Mouse (Mus musculus) left cerebral cortex, adult 2 months (tissue): Measurements from ENCODE around the gene Eef1b2. TPM values are rescaled to one million over a fixed set of nuclear protein-coding genes. Genes with fewer than 3 reads are reported as not detected.
A peak's percentile ranks its signal among the peaks of the same experiment; 100 is the strongest.
"Not testable (repeated sequence)": the region's sequence is repeated elsewhere in the genome, so short reads cannot be mapped to it uniquely, and the experiment has no call there.

Experiments used
- DNase-seq, 2 experiments: peaks; one replicate each; pipeline ENCODE4 v3.0.0; 2021 to 2022; ENCODE audit warnings: low spot score in 2 of 2, mixed read lengths in 1 of 2; ENCODE audit errors: extremely low spot score in 1 of 2
- H3K27ac ChIP-seq: fragments of 200-600 bp; 2 replicates; pipeline ENCODE4 v1.8.1; 2022
- H3K4me3 ChIP-seq: fragments of 200-600 bp; 2 replicates; pipeline ENCODE4 v1.8.1; 2022
- CTCF ChIP-seq: fragments of 200-600 bp; IDR thresholded peaks from 2 replicates; pipeline ENCODE4 v1.8.1; 2022; ENCODE audit warnings: antibody characterized with exemption, mild to moderate bottlenecking, moderate library complexity
- intact Hi-C: fragments of 180-260 bp; cut with DNase I; formaldehyde crosslinking; loops from one replicate; pipeline ENCODE4 v1.15.1; 2025
- long read RNA-seq, 2 experiments: library from polyadenylated mRNA; stranded (forward); transcript quantifications; one replicate each; pipeline ENCODE4 v2.0.0; 2021; ENCODE audit warnings: borderline mapping rate in 2 of 2
- total RNA-seq, 2 experiments: library from RNA; stranded (reverse); gene quantifications; 2 replicates each; pipeline ENCODE4 v1.2.3; 2021

Eef1b2 gene
- 100 to 1,000 TPM; 327 to 339 TPM for total RNA-seq
- long read RNA-seq, experiment 1, transcript Eef1b2-204 (6 exons, 1,939 nt), result major isoform, 41 of 45 reads
- long read RNA-seq, experiment 1, partial matches to known transcripts, result 2 of 45 reads
- long read RNA-seq, experiment 1, other reads (novel, unspliced or antisense), result 2 of 45 reads
- long read RNA-seq, experiment 2, transcript Eef1b2-204 (6 exons, 1,939 nt), result major isoform, 33 of 36 reads
- long read RNA-seq, experiment 2, partial matches to known transcripts, result 0 of 36 reads
- long read RNA-seq, experiment 2, other reads (novel, unspliced or antisense), result 3 of 36 reads

- peak within 1 kb of the TSS; percentile 99 for H3K27ac ChIP-seq
- TF ChIP-seq CTCF, result no peak; the same call in 1 of the 2 replicates
- intact Hi-C loops, result loop anchor here (2.0 kb wide), 1 partner anchor 270 kb away; no protein-coding TSS in a partner anchor
- DNase-seq, result peak; percentile 98
- H3K4me3 ChIP-seq, result peak within 1 kb of the TSS; percentile 77
Observed at GRCm38 (mm10) chr1:63176604-63177421, at the start of gene Eef1b2, which contains the start of gene Ndufs1. Eef1b2 (plus strand) TSS chr1:63176825. Ndufs1 (minus strand) TSS chr1:63176833.

GRCm38 (mm10) chr1:63129273-63129672 is 47.4 kb upstream of the Eef1b2 start:
- no peak overlapping the region for H3K27ac ChIP-seq
- DNase-seq, result no peak
- TF ChIP-seq CTCF, result no peak
- intact Hi-C loops, result no loop called here
- no peak overlapping the region for H3K4me3 ChIP-seq

GRCm38 (mm10) chr1:63129857-63130690 is 46.6 kb upstream of the Eef1b2 start:
- no peak overlapping the region for H3K4me3 ChIP-seq
- no peak overlapping the region for H3K27ac ChIP-seq
- TF ChIP-seq CTCF, result no peak
- DNase-seq, result no peak
- intact Hi-C loops, result no loop called here

GRCm38 (mm10) chr1:63130883-63131282 is 45.7 kb upstream of the Eef1b2 start:
- Histone ChIP-seq H3K4me3 (no peak overlapping the region), H3K27ac (no peak overlapping the region)
- intact Hi-C loops, result no loop called here
- no peak for DNase-seq
- no peak for TF ChIP-seq CTCF

- Histone ChIP-seq H3K4me3 (no peak overlapping the region), H3K27ac (no peak overlapping the region)
- no peak for TF ChIP-seq CTCF
- intact Hi-C loops, result no loop called here
- no peak for DNase-seq
Observed at GRCm38 (mm10) chr1:63131766-63132165, 44.9 kb upstream of the Eef1b2 start.

- intact Hi-C loops, result no loop called here
- Histone ChIP-seq H3K4me3 (no peak overlapping the region), H3K27ac (no peak overlapping the region)
- DNase-seq, result no peak
- TF ChIP-seq CTCF, result no peak
Observed at GRCm38 (mm10) chr1:63134530-63134929, 42.1 kb upstream of the Eef1b2 start.

- DNase-seq, result no peak
- intact Hi-C loops, result no loop called here
- no peak for TF ChIP-seq CTCF
- Histone ChIP-seq H3K27ac (no peak overlapping the region), H3K4me3 (no peak overlapping the region)
Observed at GRCm38 (mm10) chr1:63137971-63138370, 38.7 kb upstream of the Eef1b2 start.

GRCm38 (mm10) chr1:63138586-63138985 is 38.0 kb upstream of the Eef1b2 start:
- H3K4me3 ChIP-seq, intact Hi-C loops, DNase-seq, H3K27ac ChIP-seq: not testable (repeated sequence)

GRCm38 (mm10) chr1:63140231-63140630 is 36.4 kb upstream of the Eef1b2 start:
- no peak for DNase-seq
- intact Hi-C loops, result no loop called here
- H3K4me3 ChIP-seq, result no peak overlapping the region
- TF ChIP-seq CTCF, result no peak
- no peak overlapping the region for H3K27ac ChIP-seq

GRCm38 (mm10) chr1:63168638-63169037 is 8.0 kb upstream of the Eef1b2 start:
- DNase-seq, result no peak
- no peak for TF ChIP-seq CTCF
- intact Hi-C loops, result no loop called here
- H3K4me3 ChIP-seq, result no peak overlapping the region
- no peak overlapping the region for H3K27ac ChIP-seq

- H3K27ac ChIP-seq, result peak overlapping the region; percentile 99
- no peak for DNase-seq
- intact Hi-C loops, result loop anchor here (2.0 kb wide), 2 partner anchors 61 to 271 kb away; partner anchors contain the start of gene Ino80d
- no peak for TF ChIP-seq CTCF
- H3K4me3 ChIP-seq, result peak overlapping the region; percentile 77
Observed at GRCm38 (mm10) chr1:63175853-63176252, 772 bp upstream of the Eef1b2 start.
